Mouse (Mus musculus): ENCODE measurements around the gene Cln3. TPM values are rescaled to one million over a fixed set of nuclear protein-coding genes. Genes with fewer than 3 reads are reported as not detected.
A peak's percentile ranks its signal among the peaks of the same experiment; 100 is the strongest.

Cln3 gene
- total RNA-seq (2021), result 10 to 100 TPM; 20.8 to 23.2 TPM
- long read RNA-seq, partial matches to known transcripts, result 4 of 12 reads
- long read RNA-seq, other reads (novel, unspliced or antisense), result 5 of 12 reads

DNA sequence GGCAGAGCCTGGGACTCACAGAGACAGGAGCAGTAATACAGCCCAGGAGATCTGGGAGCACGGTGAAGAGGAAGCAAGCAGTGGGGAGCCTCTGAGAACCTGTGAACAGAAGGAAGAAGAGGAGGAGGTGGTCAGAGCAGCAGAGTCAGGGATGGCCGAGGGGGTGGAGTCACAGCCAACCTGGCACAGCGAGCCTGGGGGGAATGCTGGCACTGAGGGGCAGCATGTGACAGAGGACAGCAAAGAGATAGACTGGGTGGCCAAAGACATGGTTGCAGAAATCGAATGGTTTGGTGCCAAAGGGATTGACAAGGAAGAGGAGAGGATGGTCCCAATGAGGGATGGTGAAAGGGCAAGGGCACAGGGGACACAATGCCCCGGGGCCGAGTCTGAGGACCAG, at the start of gene Cln3:
Gene Cln3 (minus strand): TSS at position 101 of the 400 bp plus-strand sequence.
- no peak for DNase-seq (ENCODE audit: low spot score in 2 of 2)

DNA sequence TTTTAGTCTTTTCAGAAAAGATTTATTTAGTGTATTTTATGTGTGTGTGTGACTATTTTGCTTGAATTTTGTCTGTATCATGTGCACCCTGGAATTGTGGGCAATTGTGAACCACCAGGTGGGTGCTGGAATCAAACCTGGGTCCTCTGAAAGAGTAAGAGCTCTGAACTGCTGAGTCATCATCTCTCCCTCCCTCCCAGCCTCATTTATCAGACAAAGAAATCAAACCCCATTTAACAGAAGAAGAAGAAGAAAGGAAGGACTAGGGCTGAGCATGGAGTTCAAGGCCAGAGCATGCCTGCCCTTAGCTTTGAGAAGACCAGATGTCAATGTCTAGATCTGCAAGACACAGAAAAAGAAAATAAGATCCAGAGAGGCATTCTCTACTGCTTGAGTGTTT, 49.8 kb upstream of the Cln3 start:
- DNase-seq (ENCODE audit: low spot score in 2 of 2), result no peak

DNA sequence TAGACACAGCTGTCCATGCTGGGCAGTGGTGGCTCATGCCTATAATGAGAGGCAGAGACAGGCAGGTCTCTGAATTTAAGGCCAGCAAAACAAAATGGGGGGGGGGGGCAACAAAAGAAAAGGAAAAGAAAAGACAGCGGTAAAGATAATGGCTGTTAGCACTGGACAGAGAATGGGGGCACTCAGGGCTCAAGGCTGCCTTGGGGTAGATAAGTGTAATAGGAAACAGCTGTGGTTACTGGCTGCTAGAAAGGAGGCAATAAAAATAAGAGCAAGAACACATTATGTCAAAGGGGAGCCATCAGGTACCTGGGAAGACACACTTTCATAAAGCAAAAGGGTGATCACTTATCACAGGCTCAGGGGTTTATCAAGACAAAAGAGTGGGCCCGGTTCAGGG, 46.9 kb upstream of the Cln3 start:
- DNase-seq (ENCODE audit: low spot score in 2 of 2), result no peak

DNA sequence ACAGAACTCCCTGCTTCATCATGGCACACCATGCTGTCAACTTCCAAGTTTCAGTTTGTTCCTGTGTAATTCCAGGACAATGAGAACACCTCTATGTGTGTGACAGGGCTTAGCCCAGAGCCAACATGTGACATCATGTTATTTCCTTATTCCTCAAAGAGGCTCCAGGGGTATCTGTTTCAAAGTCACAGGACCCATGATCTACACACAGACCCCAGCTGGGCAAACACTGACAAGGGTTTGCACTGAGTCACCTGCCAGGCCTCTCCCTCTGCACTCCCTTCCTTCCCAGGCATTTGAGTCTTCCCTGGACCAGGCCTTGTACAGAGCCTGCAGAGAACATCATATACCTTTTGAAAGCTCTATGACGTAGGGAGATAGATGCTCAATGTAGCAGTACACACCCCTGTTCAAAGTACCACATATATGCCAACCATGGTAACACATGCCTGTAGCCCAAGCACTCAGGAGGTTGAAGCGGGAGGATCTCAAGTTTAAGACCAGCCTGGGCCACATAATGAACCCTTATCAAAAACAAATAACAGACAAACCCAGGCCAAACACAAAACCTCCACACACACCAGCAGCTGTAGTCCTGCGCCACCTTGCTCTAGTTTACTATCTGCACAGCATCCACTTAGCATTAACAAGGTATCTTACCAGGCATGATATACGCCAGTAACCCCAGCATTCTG, 45.4 kb upstream of the Cln3 start, which contains the start of gene Nupr1:
Gene Nupr1 (minus strand): TSS at position 38 of the 695 bp plus-strand sequence.
- DNase-seq (ENCODE audit: low spot score in 2 of 2), result no peak

GRCm38 (mm10) chr7:126629915-126630314, 44.3 kb upstream of the Cln3 start:
- no peak for DNase-seq (ENCODE audit: low spot score in 2 of 2)

DNA sequence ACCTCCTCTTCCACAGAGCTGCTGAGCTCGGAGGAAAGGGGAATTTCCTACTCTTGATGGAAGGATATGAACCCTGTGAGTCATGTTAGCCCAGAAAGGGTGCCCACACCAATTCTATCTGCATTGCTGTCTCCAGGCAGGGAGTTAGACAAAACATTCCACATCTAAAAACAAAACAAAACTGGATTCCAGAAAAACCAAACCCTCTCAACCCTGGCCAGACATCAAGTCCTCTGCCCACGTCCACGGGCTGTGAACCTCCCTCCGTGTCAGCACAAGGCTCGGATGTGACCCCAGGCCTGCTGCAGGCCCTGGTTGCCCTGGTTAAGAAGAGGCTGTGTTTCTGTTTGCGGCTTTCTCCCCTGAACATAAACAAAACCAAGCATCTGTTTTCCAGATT, 42.5 kb upstream of the Cln3 start:
- no peak for DNase-seq (ENCODE audit: low spot score in 2 of 2)

DNA sequence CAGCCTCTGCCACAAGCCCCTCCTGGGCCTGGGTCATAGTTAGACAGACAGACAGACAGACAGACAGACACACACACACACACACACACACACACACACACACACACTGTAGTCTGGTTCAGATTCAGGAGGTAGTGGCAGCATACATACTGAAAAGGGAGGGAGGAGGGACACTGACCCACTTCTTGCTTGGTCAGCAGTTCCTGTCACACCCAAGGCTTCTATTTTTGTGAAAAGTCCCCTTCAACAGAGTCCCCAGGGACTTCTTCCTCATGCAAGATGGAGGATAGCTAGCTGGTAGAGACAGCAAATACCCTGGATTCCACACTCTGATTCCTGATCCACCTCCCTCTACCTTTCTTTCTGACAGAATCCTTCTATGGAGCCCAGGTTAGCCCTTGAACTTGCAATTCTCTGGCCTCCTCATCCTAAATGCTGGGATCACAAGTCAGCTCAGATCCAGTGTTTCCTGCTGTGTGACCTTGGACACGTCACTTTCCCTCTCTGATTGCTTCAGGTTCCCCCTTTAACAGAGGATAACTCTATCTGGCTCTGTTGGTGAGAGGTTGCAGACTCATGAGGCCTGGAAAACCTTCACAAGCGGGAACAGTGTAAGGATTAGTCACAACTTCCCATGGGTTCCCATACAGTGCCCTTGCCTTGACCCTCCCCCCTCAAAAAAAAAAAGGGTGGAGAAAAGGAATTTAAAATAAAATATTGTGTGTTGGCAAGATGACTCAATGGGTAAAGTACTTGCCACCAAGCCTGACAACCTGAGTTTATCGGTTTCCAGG, 40.4 kb upstream of the Cln3 start:
- no peak for DNase-seq (ENCODE audit: low spot score in 2 of 2)

GRCm38 (mm10) chr7:126625369-126625768, 39.8 kb upstream of the Cln3 start:
- peak; percentile 5 to 25 for DNase-seq (ENCODE audit: low spot score in 2 of 2)

DNA sequence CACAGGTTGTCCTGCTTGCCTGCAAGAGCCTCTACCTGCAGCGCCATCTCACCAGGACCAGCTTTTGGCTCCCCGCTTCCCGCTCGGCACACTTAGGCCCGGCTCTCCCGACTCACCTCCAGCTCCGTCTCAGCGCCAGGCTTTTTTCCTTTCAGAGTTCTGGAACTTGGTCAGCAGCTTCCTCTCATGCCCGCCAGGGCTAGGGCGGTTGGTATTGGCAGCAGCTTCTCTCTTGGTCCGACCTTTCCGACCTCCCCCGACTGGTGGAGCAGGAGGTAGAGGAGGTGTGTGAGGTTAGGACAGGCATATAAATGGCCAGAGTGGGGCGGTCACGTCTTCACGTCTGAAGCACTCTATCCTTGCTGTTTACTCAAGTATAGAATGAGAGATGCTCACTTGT, 39.2 kb upstream of the Cln3 start:
- DNase-seq (ENCODE audit: low spot score in 2 of 2), result no peak

DNA sequence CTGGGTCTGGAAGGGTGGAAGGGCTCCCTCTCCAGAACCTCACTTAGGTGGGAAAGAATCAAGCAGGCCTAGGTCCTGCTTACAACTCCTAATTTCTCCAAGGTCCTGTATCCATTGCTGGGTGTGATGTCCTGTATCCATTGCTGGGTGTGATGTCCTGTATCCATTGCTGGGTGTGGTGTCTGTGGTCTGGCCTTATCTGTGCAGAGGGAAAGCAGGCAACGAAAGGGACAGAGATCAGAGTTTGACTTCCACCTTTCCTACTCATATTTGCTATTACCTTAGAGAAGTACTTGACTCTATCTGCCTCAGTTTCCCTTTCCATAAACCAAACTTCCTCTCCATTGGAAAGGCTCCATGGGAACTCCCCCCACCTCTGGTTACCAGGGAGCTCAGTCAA, 37.8 kb upstream of the Cln3 start:
- DNase-seq (ENCODE audit: low spot score in 2 of 2), result no peak

DNA sequence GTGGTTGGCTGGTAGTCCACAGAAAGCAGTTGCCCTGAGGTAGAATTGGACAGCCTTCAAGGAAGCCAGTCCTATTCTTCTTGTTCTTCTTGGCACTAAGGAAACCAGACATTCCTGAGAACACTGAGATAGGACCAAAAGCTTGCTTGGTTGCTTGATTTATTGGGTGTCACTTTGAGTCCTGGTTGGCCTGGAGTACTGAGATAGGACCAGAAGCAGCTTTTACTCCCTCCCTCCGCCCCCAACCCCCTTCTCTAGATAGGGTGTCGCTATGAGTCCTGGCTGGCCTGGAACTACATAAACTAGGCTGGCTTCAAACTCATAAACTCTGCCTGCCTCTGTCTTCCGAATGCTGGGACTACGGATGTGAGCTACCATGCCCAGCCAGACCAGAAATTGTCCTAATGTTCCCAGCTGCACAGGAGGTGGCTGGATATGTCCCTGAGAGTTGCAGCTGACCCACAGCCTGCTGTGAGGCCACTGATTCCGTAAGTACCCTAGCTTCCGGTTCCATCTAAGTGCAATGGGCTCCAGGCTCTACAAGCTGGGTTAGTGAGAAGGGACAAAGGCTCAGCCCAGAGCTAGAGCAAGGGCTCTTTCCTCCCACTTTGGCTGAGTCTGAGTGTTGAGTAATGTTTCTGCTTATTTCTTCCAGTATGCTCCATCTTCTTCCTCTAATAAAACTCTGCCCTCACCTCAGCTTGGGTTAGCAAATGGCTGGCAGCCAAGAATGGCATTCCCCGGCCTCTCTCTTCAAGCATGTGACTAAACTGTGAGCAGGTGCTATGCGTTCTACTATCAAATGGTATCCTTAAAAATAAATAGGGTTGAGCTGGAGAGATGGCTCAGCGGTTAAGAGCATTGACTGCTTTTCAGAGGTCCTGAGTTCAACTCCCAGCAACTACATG, 36.1 kb upstream of the Cln3 start:
- no peak for DNase-seq (ENCODE audit: low spot score in 2 of 2)

DNA sequence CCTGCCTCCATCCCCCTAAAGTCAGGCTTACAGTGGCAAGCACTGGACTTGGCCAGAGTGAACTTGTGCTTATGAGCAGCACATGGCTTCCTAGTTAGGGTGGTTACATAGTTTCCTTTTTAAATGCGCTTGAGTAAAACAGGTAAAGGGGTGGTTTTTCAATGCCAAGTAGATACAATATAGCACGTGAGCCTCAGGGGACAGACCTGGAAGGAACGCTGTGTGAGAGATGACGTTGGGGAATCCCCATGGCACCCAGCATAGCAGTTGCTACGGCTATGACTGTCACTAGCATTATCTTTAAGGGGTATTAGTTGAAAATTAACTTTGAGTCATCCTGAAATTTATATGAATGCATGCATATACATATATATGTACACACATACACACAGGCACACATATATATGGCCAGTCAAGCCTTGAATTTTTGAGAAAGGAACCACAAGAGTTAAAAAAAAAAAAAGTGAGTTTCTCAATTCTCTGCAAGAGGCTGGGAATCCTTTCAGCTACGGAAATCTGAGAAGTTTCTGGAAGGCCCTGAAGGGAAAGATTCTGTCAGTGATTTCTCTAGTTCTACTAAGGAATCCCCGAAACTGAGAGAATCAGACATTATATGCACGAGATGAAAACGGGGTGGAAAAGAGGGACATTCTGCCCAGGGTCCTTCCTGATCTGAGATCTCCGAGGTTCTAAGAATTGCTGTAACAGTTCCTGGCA, 34.1 kb upstream of the Cln3 start:
- no peak for DNase-seq (ENCODE audit: low spot score in 2 of 2)

GRCm38 (mm10) chr7:126616707-126617106, 31.1 kb upstream of the Cln3 start:
- no peak for DNase-seq (ENCODE audit: low spot score in 2 of 2)

DNA sequence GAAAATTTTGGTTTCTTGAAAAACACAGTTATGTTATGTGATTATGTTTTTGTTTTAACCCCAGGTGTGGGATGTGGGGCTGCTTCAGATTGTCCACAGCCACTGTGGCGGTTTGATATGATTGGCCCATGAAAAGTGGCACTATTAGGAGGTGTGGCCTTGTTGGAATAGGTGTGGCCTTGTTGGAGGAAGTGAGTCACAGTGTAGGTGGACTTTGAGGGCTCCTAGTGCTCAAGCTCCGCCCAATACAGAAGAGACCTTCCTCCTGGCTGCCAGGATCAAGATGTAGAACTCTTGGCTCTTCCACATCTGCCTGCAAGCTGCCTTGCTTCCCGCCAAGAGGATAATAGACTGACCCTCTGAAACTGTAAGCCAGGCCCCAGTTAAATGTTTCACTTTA, 27.1 kb upstream of the Cln3 start:
- no peak for DNase-seq (ENCODE audit: low spot score in 2 of 2)

- no peak for DNase-seq (ENCODE audit: low spot score in 2 of 2)
Measured at GRCm38 (mm10) chr7:126607796-126608195, 22.2 kb upstream of the Cln3 start.

DNA sequence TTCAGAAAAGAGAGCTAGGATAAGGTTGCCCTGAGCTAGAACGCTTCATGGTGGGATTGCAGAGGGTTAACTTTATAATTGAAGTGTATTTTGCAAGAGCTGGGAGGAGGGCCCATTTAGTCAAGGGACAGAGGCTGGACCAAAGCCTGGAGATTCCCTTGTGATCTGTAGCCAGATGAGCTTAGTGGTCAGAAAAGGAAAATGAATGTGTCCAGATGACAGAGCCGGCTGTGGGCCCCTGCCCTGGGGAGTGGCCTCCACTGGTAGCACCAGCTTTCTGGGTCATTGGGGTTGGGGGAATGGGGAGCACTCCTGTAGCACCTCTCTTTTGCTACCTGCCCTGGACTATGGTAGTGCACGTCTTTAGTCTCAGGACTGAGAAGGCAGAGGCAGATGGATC, 21.4 kb upstream of the Cln3 start:
- DNase-seq (ENCODE audit: low spot score in 2 of 2), result no peak

DNA sequence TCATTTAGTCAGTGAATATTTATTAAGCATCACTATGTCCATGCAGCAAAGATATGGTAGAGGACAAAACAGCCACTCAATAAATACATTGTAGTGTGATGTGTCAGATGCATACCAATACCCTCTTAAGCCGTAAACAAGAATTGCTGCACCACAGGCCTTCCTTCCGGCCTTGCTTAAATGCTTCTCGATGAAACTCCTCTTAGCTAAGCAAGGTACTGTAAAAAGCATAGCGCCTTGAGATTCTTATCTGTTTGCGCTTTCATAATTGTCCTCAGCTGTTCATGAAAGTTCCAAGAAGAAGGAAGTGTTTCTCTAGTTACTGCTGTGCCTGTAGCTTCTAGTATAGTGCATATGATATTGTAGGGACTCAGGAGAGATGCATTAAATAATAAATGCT, 21.0 kb upstream of the Cln3 start:
- DNase-seq (ENCODE audit: low spot score in 2 of 2), result no peak

DNA sequence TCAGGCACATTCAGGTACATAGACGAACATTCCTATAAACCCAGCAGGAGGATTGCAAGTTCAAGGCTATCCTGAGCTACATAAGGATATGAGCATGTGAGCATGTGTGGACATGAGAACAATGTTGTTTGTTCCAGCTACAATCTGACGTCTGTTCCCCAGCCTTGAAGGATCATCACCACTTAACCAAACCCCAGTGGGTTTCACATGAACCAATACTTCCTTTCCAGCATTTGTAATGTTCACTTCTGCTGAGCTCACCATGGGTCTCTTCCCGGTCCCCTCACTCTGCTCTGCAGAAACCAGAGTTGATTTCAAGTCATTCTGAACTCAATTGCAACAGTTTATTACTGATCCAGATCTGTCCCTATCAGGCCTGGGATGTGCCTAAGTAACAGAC, 17.0 kb upstream of the Cln3 start:
- DNase-seq (ENCODE audit: low spot score in 2 of 2), result no peak

DNA sequence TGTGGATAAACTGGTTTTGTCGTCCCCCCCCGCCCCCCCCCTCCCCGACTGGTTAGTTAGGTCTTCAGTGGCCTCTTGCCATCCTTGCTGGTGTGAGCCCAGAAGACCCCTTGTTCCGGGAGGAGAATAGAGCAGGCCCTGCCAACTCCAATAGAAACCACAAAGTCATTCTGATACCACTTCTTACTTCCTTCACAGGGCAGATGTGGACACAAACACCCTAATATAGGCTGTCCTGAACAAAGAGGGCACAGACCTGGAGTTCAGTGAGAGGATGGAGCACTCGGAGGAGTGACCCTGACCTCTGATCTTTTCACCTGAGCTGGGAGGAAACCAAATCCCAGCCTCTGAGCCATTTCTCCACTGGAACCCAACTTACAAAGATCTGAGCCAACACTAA, 16.3 kb upstream of the Cln3 start:
- no peak for DNase-seq (ENCODE audit: low spot score in 2 of 2)

DNA sequence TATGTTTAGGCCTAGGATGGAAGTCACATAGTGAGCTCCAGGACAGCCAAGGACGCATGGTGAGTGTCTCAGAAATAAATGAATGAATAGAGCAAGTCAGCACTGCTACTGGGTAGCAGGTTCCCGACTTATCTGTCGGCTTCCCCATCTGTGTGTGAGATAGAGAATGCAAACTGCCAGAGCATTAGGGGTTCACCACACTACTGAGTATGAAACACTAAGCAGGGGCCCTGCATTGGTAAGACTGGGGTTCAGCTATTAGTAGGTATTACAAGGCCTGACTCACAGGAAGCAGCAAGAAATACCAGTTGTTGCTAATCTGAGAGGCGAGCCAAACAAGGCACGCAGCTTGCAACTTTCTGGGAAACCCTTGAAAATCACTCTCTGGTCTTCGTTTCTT, 13.3 kb upstream of the Cln3 start:
- no peak for DNase-seq (ENCODE audit: low spot score in 2 of 2)

GRCm38 (mm10) chr7:126596414-126596813, 10.8 kb upstream of the Cln3 start:
- DNase-seq (ENCODE audit: low spot score in 2 of 2), result no peak
